Mouse (Mus musculus) heart, adult 2 months (tissue): Measurements from ENCODE around the gene Fsip1. TPM values are rescaled to one million over a fixed set of nuclear protein-coding genes. Genes with fewer than 3 reads are reported as not detected.

ENCODE experiments used
- DNase-seq, 2 experiments: peaks; one replicate each; pipeline ENCODE4 v3.0.0; 2021
- H3K27ac ChIP-seq: fragments of 200-600 bp; 2 replicates; pipeline ENCODE4 v1.8.1; 2022
- H3K27me3 ChIP-seq: fragments of 200-500 bp; 2 replicates; pipeline ENCODE4 v1.6.1; 2012; ENCODE audit warnings: mild to moderate bottlenecking, low read length, inconsistent platforms, mixed read lengths; ENCODE audit not compliant: control insufficient read depth, insufficient read depth
- H3K36me3 ChIP-seq: fragments of 200-500 bp; 2 replicates; pipeline ENCODE4 v1.6.1; 2012; ENCODE audit warnings: low read length, inconsistent platforms; ENCODE audit not compliant: control insufficient read depth, insufficient read depth
- H3K4me1 ChIP-seq: fragments of 200-500 bp; 2 replicates; pipeline ENCODE4 v1.6.1; 2011; ENCODE audit warnings: low read length; ENCODE audit not compliant: control insufficient read depth, insufficient read depth
- H3K4me3 ChIP-seq: fragments of 200-600 bp; 2 replicates; pipeline ENCODE4 v1.8.1; 2022
- H3K79me2 ChIP-seq: fragments of 200-500 bp; replicated peaks from 2 replicates; pipeline ENCODE4 v1.6.1; 2012; ENCODE audit warnings: mild to moderate bottlenecking, inconsistent platforms, low read length, moderate library complexity, mixed read lengths; ENCODE audit not compliant: control insufficient read depth, insufficient read depth
- H3K9ac ChIP-seq: fragments of 200-500 bp; 2 replicates; pipeline ENCODE4 v1.6.1; 2012; ENCODE audit warnings: low read depth, mild to moderate bottlenecking, control low read depth, inconsistent platforms, low read length, mixed read lengths
- CTCF ChIP-seq: fragments of 200-600 bp; IDR thresholded peaks from 2 replicates; pipeline ENCODE4 v1.8.1; 2022; ENCODE audit warnings: antibody characterized with exemption, mild to moderate bottlenecking, moderate library complexity
- EP300 ChIP-seq: fragments of 200-500 bp; IDR thresholded peaks from 2 replicates; pipeline ENCODE4 v1.6.1; 2011; ENCODE audit warnings: low read depth, low read length, control low read depth; ENCODE audit not compliant: insufficient read depth
- POLR2A ChIP-seq: fragments of 200-500 bp; IDR thresholded peaks from 2 replicates; pipeline ENCODE4 v1.6.1; 2011; ENCODE audit warnings: mild to moderate bottlenecking, low read depth, low read length, control low read depth; ENCODE audit not compliant: insufficient read depth
- WGBS: fragments of 180-500 bp; shearing (Covaris S2); methylation state at CpG from one replicate; pipeline ENCODE4 v1.1.7; 2018; 5-methylcytosine and 5-hydroxymethylcytosine counted together
- intact Hi-C: fragments of 180-260 bp; cut with DNase I; formaldehyde crosslinking; loops from one replicate; pipeline ENCODE4 v1.15.1; 2025
- polyA plus RNA-seq: library from polyadenylated mRNA; depleted of rRNA; stranded (reverse); fragments of >200 nt; gene quantifications from 2 replicates; pipeline ENCODE4 v1.2.3, GENCODE M21; 2012
- total RNA-seq, 2 experiments: library from RNA; stranded (reverse); gene quantifications; 2 replicates each; pipeline ENCODE4 v1.2.3; 2021

The Fsip1 gene
- total and polyA plus RNA-seq, 3 experiments: 0.06 TPM; not detected in 2

DNA sequence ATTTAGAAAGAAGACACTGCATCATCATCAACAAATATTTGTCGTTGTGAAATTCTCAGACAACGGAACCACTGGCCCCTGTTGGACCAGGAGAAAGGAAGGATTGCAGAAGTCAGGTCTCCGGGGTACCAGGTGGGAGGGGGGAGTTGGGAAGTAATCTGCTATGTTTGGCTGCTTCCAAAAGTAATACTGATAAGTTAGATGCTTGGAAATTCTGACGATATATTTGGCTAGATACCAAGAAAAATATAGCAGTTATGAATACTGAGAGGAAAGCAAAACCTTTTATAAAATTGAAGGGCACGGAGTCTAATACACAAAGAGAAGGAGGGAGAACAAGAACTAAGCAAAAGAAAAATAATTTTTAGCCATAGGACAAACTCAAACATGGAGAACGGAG, 117.5 kb downstream of the Fsip1 start:
- intact Hi-C loops: no loop called here
- Histone ChIP-seq H3K36me3 (no peaks in the 10 kb centered on the region), H3K79me2 (no peaks in the 10 kb centered on the region), H3K4me3 (no peak overlapping the region), H3K9ac (no peak overlapping the region), H3K27ac (no peak overlapping the region), H3K27me3 (no peaks in the 10 kb centered on the region), H3K4me1 (no peaks in the 10 kb centered on the region)
- no peak for DNase-seq
- WGBS: 39% methylated on average over 6 of the region's 6 CpGs
- TF ChIP-seq POLR2A: no peak
- no peak for TF ChIP-seq EP300
- no peak for TF ChIP-seq CTCF

DNA sequence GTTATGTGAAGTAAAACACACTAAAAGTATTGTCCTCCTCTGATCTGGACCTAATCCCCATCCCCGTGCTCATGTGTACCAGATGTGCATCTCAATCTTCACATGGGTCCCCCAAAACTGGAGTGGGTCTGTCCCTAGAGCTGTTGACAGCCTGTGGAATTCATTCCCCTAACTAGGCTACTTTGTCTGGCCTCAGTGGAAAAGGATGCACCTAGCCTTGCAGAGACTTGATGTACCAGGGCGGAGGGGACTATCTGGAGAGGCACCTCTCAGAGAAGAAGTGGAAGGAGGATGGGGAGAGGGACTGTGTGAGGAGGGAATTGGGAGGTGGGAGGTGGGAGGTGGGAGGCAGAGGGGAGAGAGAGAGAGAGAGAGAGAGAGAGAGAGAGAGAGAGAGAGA, 119.0 kb downstream of the Fsip1 start:
- H3K79me2 ChIP-seq: no peaks in the 10 kb centered on the region
- TF ChIP-seq CTCF: no peak
- no peak for TF ChIP-seq POLR2A
- no peak for TF ChIP-seq EP300
- 91% methylated on average over 2 of the region's 2 CpGs for WGBS

DNA sequence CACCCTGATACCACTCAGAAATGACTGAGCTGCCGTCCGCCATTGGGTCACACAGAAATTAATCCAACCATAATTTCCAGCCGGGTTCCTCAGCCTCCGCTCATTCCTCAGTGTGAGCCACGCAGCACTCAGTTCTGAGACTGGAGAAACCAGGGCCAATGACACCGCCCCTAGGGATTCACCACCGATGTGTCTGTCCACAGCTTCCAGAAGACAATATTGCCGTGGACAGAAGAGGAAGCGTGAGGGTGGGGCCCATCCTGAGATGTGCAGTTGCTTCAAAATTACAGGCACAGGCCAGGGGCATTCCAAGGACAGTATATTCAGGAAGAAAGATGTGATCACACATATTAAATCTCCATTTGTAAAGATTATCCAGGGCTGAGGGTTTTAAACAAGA, 119.7 kb downstream of the Fsip1 start:
- no peak overlapping the region for H3K9ac ChIP-seq
- no peak overlapping the region for H3K4me3 ChIP-seq
- no peak for DNase-seq
- no peaks in the 10 kb centered on the region for H3K79me2 ChIP-seq
- no peaks in the 10 kb centered on the region for H3K27me3 ChIP-seq
- H3K4me1 ChIP-seq: no peaks in the 10 kb centered on the region
- 55% methylated on average over 9 of the region's 9 CpGs for WGBS
- no peak overlapping the region for H3K27ac ChIP-seq
- no peaks in the 10 kb centered on the region for H3K36me3 ChIP-seq
- TF ChIP-seq EP300: no peak
- no peak for TF ChIP-seq CTCF
- TF ChIP-seq POLR2A: no peak
- intact Hi-C loops: no loop called here

More for the DNA sequence above, 119.0 kb downstream of the Fsip1 start:
- no peak overlapping the region for H3K4me3 ChIP-seq
- DNase-seq: no peak
- H3K9ac ChIP-seq: no peak overlapping the region
- H3K36me3 ChIP-seq: no peaks in the 10 kb centered on the region
- H3K4me1 ChIP-seq: no peaks in the 10 kb centered on the region
- H3K27me3 ChIP-seq: no peaks in the 10 kb centered on the region
- H3K27ac ChIP-seq: no peak overlapping the region
- intact Hi-C loops: no loop called here

DNA sequence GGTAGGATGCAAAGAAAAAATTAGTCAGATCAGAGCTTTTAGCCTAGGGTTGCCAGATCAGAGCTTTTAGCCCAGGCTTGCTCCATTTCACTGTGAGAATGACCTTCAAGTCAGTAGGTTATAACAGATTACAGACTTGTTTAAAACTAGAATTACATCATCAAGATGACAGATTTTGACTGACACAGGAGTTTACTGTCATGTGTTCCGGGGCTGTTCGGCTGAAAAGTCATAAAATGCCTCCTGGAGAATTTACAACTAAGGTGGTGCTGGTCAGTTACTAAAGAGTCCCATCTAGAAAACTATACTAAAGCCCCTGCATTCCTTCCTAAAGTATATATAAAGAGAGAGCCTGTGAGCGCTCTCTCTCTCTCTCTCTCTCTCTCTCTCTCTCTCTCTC, 128.5 kb downstream of the Fsip1 start:
- no peak overlapping the region for H3K9ac ChIP-seq
- TF ChIP-seq POLR2A: no peak
- TF ChIP-seq EP300: no peak
- no peak for TF ChIP-seq CTCF
- H3K4me1 ChIP-seq: no peaks in the 10 kb centered on the region
- no peak overlapping the region for H3K27ac ChIP-seq
- no peak overlapping the region for H3K4me3 ChIP-seq
- no peaks in the 10 kb centered on the region for H3K27me3 ChIP-seq
- intact Hi-C loops: no loop called here
- no peaks in the 10 kb centered on the region for H3K36me3 ChIP-seq
- DNase-seq: no peak
- H3K79me2 ChIP-seq: no peaks in the 10 kb centered on the region
- 74% methylated on average over 3 of the region's 3 CpGs for WGBS

DNA sequence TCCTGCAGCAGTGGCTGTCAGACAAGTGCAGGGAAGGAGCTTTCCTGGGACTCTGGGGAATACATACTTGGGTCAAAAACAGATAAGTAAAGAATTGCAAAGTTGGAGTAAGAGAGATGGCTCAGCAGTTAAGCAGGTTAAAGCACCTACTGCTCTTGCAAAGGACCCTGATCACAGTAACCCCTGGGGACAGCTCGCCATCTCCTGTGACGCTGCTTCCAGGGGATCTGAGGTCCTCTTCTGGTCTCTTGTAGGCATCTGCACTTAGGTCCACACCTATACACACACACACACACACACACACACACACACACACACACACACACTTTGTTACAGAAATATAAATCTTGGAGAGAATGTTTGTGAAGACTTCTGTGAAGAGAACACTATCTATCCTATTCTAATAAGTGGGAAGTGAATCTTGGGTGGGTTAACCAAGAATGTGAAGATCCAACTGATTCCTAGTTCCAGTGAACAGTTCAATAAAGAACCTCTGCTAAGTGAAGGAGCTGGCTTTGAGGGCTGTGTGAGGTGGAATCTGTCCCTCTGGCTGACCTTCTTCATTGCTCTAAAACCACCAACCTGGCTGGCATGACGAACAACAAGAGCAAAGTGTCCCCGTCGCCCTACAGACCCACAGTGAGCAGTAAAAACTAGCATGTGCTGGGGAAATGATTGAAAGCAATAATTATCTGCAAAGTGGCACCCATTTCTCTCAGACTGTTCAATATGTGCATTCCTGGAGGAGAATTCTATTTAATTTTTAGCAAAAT, 129.1 kb downstream of the Fsip1 start:
- no peak for TF ChIP-seq EP300
- no peak for TF ChIP-seq POLR2A
- no peak for TF ChIP-seq CTCF
- Histone ChIP-seq H3K79me2 (no peaks in the 10 kb centered on the region), H3K9ac (no peak overlapping the region), H3K4me3 (no peak overlapping the region), H3K27me3 (no peaks in the 10 kb centered on the region), H3K36me3 (no peaks in the 10 kb centered on the region), H3K4me1 (no peaks in the 10 kb centered on the region), H3K27ac (no peak overlapping the region)
- WGBS: 80% methylated on average over 5 of the region's 5 CpGs
- intact Hi-C loops: no loop called here
- DNase-seq: no peak

DNA sequence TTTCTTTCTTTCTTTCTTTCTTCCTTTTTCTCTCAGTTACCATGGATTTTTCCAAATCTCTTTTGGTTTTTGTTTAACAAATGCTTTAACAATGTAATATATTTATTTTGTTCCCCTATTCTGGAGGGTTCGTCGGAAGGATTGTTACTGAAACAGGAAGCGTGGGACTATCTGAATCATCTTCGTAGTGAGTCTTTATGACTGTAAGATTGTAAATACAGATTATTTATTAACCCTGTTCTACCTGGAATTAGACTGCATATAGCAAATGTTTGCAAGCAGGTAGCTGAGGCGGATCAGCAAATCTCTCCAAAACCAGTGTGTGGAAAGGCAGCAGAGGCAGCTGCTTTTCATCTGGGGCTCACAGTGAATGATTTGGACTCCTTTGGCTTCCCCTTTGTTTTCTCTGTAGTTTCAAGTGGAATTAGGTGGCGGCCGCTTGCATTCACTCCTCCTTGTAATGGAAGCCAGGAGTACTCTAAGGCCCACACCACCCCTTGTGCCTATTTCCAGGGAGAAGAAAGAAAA, 130.8 kb downstream of the Fsip1 start:
- no peak for DNase-seq
- Histone ChIP-seq H3K9ac (no peak overlapping the region), H3K36me3 (no peaks in the 10 kb centered on the region), H3K27ac (no peak overlapping the region), H3K79me2 (no peaks in the 10 kb centered on the region), H3K4me1 (no peaks in the 10 kb centered on the region), H3K4me3 (no peak overlapping the region), H3K27me3 (no peaks in the 10 kb centered on the region)
- TF ChIP-seq POLR2A (no peak), EP300 (no peak), CTCF (no peak)
- 67% methylated on average over 7 of the region's 7 CpGs for WGBS
- intact Hi-C loops: no loop called here
